Mouse (Mus musculus) midbrain, postnatal 0 days (tissue): ENCODE data around the gene Rabac1. TPM values are rescaled to one million over a fixed set of nuclear protein-coding genes. Genes with fewer than 3 reads are reported as not detected.
A peak's percentile ranks its signal among the peaks of the same experiment; 100 is the strongest.

Experiments used
- ATAC-seq: fragments of 200-750 bp; cut with Nextera tagmentation; 2 replicates; pipeline ENCODE4 v1.8.0; 2017; ENCODE audit warnings: moderate number of reproducible peaks, mild to moderate bottlenecking, moderate TSS enrichment, moderate library complexity; ENCODE audit not compliant: low FRiP score
- DNase-seq: peaks from one replicate; pipeline ENCODE4 v3.0.0-alpha.2; 2015; ENCODE audit warnings: low spot score
- H3K27ac ChIP-seq: fragments of 300-500 bp; sonication (generic); 2 replicates; pipeline ENCODE4 v1.5.1; 2014; ENCODE audit warnings: low read depth, mild to moderate bottlenecking, low read length, mixed read lengths
- H3K27me3 ChIP-seq: fragments of 300-500 bp; sonication (generic); 2 replicates; pipeline ENCODE4 v1.6.1; 2014; ENCODE audit warnings: low read length, control low read depth, mixed read lengths; ENCODE audit not compliant: insufficient read depth
- H3K36me3 ChIP-seq: fragments of 300-500 bp; sonication (generic); 2 replicates; pipeline ENCODE4 v1.6.1; 2014; ENCODE audit warnings: low read length, control low read depth, mixed read lengths; ENCODE audit not compliant: insufficient read depth
- H3K4me1 ChIP-seq: fragments of 300-500 bp; sonication (generic); 2 replicates; pipeline ENCODE4 v1.6.1; 2014; ENCODE audit warnings: mild to moderate bottlenecking, control low read depth, antibody characterized with exemption, low read length, mixed read lengths; ENCODE audit not compliant: insufficient read depth
- H3K4me2 ChIP-seq: fragments of 300-500 bp; sonication (generic); 2 replicates; pipeline ENCODE4 v1.6.1; 2014; ENCODE audit warnings: low read depth, mild to moderate bottlenecking, low read length, mixed read lengths; ENCODE audit not compliant: poor library complexity, severe bottlenecking
- H3K4me3 ChIP-seq: fragments of 300-500 bp; sonication (generic); 2 replicates; pipeline ENCODE4 v1.5.1; 2014; ENCODE audit warnings: low read depth, mild to moderate bottlenecking, low read length, moderate library complexity
- H3K9ac ChIP-seq: fragments of 300-500 bp; sonication (generic); replicated peaks from 2 replicates; pipeline ENCODE4 v1.6.1; 2014; ENCODE audit warnings: mild to moderate bottlenecking, low read length, moderate library complexity, mixed read lengths; ENCODE audit not compliant: poor library complexity, severe bottlenecking
- H3K9me3 ChIP-seq: fragments of 300-500 bp; sonication (generic); 2 replicates; pipeline ENCODE4 v1.6.1; 2016; ENCODE audit warnings: low read length, control low read depth
- CTCF ChIP-seq: IDR thresholded peaks from 2 replicates; pipeline ENCODE4 v1.5.1; 2016; ENCODE audit warnings: antibody characterized with exemption, mild to moderate bottlenecking
- WGBS: fragments of 180-500 bp; shearing (Covaris S2); extraction: QIAGEN DNeasy Blood & Tissue Kit; methylation state at CpG from one replicate; pipeline ENCODE4 v1.1.7; 2014; 5-methylcytosine and 5-hydroxymethylcytosine counted together
- polyA plus RNA-seq: library from polyadenylated mRNA; unstranded; fragments of >200 nt; fragmentation: Nextera tagmentation; extraction: Ambion mirVana; gene quantifications from 2 replicates; pipeline ENCODE4 v1.2.1, GENCODE M21; 2015
- total RNA-seq: library from RNA; depleted of rRNA; stranded (reverse); fragments of >200 nt; gene quantifications from 2 replicates; pipeline ENCODE4 v1.2.3, GENCODE M21; 2014; rRNA removed

The Rabac1 gene
- total RNA-seq (516 and 704 TPM in 2 replicates), polyA plus RNA-seq (466 and 515 TPM in 2 replicates)

DNA sequence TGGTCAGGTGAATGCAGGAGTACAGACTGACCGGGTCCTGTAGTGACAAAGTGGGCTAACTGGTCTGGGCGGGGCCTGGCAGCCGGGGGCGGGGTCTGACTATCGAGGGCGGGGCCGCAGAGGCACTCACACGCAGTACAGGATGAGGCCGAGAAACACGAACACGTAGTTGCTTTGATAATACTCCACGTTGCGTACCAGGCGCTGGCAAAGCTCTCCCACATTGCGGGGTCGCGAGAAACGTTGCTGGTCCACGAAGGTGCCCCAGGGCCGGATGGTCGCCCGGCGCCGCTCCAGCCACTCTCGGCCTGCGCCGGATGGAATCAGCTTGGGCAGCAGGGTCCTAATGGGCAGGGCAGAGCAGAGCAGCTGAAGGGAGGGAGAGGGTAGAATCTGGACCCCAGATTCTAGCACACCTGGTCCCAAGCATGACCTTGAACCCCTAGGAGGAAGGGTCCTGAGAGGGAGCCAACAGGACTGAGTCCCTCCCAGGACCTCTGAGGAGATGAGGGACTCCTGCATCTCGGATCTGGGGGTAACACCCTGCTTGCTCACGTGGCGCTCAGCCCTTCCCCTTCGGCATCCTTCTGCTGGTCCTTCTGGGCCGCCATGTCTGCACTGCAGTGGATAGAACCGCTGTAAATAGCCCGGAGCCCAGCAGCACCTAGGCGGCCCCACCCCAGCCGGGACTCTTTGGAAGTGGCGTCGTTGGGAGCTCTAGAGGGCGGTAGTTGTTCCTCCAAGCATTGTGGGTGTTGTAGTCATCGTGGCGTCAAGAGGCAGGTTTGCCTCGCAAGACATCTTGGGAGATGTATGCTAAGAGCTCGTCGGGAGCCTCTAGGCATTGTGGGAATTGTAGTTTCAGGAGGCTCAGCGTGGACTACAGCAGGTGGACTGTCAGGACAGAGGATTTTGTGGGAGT is at the start of gene Rabac1:
Gene Rabac1 (minus strand): TSS at position 783 of the 922 bp plus-strand sequence.
- Histone ChIP-seq H3K36me3 (peaks cover 12% of the 10 kb centered on the region; the same call in 1 of the 2 replicates), H3K4me1 (0 out of 2 replicates have a peak, but pooled peaks cover 2% of the 10 kb centered on the region), H3K4me3 (peak within 1 kb of the TSS; percentile 83), H3K9ac (peak within 1 kb of the TSS; percentile 95), H3K9me3 (no peaks in the 10 kb centered on the region), H3K4me2 (peak within 1 kb of the TSS; percentile 81), H3K27me3 (no peaks in the 10 kb centered on the region), H3K27ac (peak within 1 kb of the TSS; percentile 91)
- under 1% methylated on average over 44 of the region's 45 CpGs for WGBS
- DNase-seq (peak; percentile 97), ATAC-seq (peak; percentile 88)
- peak; percentile 75 for TF ChIP-seq CTCF

DNA sequence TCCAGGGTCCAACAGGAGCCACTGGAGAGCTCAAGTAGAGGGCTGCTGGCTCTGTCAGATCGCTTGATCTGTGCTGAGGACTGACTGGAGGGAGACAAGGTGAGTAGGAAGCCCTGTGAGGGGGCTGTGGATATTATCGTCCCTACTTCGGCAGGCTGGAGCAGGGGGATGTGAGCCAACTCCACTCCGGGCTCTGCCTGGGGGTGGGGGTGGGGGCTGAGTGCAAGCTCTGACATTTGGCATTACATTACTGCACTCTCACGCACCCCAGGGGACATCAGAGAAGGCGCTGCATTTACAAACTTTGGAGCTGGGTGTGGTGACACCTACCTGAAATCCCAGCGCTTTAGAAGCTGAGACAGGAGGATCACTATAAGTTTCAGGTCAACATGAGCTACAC is 39.0 kb upstream of the Rabac1 start:
- H3K4me3 ChIP-seq = no peak overlapping the region
- H3K36me3 ChIP-seq = peaks cover 33% of the 10 kb centered on the region
- no peak overlapping the region for H3K4me2 ChIP-seq
- H3K27ac ChIP-seq = no peak overlapping the region; the same call in 1 of the 2 replicates
- no peaks in the 10 kb centered on the region for H3K27me3 ChIP-seq
- no peaks in the 10 kb centered on the region for H3K9me3 ChIP-seq
- ATAC-seq = no peak
- no peak for DNase-seq
- TF ChIP-seq CTCF = no peak
- peaks cover 34% of the 10 kb centered on the region for H3K4me1 ChIP-seq
- H3K9ac ChIP-seq = no peak overlapping the region
- WGBS = 71% methylated on average over 7 of the region's 7 CpGs

DNA sequence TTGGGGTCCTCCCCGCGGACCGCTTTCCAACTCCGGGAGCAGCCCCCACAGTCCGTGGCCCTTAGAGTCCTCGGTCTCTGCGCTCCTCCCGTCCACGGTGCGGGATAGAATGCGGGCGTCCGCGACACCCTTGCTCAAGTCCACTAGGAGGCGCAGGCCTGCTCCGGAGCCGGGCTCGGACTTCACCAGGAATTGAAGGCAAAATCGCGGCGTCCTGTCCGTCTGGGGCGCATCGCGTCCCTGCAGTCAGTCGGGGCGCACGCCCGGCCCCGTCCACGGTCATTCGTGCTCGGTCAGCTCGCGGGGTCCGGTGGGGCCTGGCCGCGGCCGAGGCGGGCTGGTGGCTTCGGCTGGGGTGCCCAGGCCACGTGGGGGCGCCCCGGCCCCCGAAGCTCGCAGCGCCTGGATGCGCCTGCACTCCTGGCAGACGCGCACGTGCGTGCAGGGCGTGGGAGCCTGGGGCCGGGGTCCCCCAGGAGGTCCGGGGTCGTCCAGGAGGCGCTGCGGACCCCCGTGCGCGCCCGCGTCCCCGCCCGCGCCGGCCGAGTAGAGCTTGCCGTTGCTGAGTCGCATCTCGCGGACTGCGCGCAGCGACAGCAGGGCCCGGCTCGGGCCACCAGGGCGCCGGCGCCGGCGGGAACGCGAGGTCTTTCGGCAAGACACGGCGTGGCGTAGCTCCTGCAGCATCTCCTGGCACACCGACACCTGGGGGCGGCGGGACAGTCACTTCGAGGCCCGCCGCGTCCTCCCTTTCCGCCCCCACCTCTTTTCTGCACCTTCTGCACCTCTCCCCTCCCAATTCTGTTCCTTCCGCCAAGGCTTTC is 37.7 kb upstream of the Rabac1 start:
- Histone ChIP-seq H3K9me3 (no peaks in the 10 kb centered on the region), H3K27ac (peak overlapping the region; percentile 97), H3K4me1 (peaks cover 41% of the 10 kb centered on the region), H3K4me2 (peak overlapping the region; percentile 56), H3K4me3 (peak overlapping the region; percentile 19), H3K27me3 (no peaks in the 10 kb centered on the region), H3K36me3 (peaks cover 22% of the 10 kb centered on the region), H3K9ac (peak overlapping the region; percentile 63)
- DNase-seq (peak; percentile 76), ATAC-seq (0 out of 2 replicates have a peak, but pooled peaks have one; percentile 1)
- 3% methylated on average over 62 of the region's 97 CpGs for WGBS
- TF ChIP-seq CTCF = peak; percentile 77

DNA sequence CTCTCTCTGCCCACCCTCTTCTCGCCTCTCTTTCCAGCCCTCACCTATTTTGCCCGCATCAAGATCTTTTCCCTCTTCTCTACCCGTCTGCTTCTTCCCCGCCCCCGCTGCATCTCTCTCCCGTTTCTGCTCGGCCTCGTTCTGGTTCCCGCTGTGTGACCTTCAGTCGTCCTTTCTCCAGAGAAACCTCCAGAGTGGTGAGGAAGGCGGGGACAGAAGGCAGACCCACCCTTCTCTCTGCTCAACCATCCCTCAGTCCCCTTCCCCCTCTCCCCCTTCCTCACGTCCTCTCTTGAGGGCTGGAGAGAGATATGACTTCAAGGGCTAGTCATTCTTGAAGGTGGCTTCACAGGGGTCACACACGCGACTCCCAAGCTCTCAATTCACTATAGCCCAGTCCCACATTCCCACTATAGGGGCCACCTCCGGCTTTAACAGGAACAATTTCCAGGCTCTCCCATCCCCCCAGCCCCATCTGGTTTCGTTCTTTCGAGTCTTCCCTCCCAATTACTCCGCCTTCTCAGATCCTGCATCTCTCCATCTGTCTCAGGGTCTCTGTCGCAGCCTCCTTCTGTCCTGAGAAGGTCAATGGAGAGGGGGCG is 36.6 kb upstream of the Rabac1 start:
- WGBS = 5% methylated on average over 20 of the region's 20 CpGs
- Histone ChIP-seq H3K4me3 (peak overlapping the region; percentile 23), H3K9me3 (no peaks in the 10 kb centered on the region), H3K27me3 (no peaks in the 10 kb centered on the region), H3K4me2 (peak overlapping the region; percentile 56), H3K4me1 (peaks cover 41% of the 10 kb centered on the region), H3K36me3 (peaks cover 12% of the 10 kb centered on the region; the same call in 1 of the 2 replicates), H3K9ac (peak overlapping the region; percentile 63), H3K27ac (peak overlapping the region; percentile 97)
- ATAC-seq (no peak), DNase-seq (peak; percentile 82)
- no peak for TF ChIP-seq CTCF

DNA sequence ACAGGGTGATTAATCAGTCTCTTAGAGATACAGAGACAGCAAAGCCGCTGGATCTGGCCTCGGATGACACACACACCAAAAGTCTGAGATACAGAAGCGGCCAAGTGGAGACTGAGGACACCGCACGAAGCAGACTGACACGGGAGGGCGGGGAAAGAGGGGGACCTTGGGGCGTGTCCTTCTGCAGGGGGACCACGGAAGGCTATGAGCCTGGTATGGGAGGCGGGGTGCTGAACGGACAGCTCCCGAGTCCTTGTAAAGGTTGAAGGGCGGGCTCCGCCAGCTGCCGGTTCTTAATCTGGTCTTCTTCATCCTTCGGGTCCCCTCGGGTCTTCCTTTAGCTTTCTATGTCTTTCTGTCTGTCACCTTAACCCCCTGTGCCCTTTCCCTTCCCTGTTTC is 36.1 kb upstream of the Rabac1 start:
- 3% methylated on average over 17 of the region's 17 CpGs for WGBS
- H3K9ac ChIP-seq = peak overlapping the region; percentile 63

More for the DNA sequence above, 36.1 kb upstream of the Rabac1 start:
- H3K27ac ChIP-seq = peak overlapping the region; percentile 97
- peaks cover 45% of the 10 kb centered on the region for H3K4me1 ChIP-seq
- H3K9me3 ChIP-seq = no peaks in the 10 kb centered on the region
- H3K27me3 ChIP-seq = no peaks in the 10 kb centered on the region
- peak overlapping the region; percentile 23 for H3K4me3 ChIP-seq
- peak; percentile 14 for ATAC-seq
- TF ChIP-seq CTCF = no peak
- peaks cover 7% of the 10 kb centered on the region; the same call in 1 of the 2 replicates for H3K36me3 ChIP-seq
- DNase-seq = peak; percentile 71
- peak overlapping the region; percentile 56 for H3K4me2 ChIP-seq
